Mouse (Mus musculus) midbrain, postnatal 0 days (tissue): ENCODE measurements around the gene Synj2. TPM values are rescaled to one million over a fixed set of nuclear protein-coding genes. Genes with fewer than 3 reads are reported as not detected.

Experiments used
- ATAC-seq: fragments of 200-750 bp; cut with Nextera tagmentation; 2 replicates; pipeline ENCODE4 v1.8.0; 2017; ENCODE audit warnings: moderate number of reproducible peaks, mild to moderate bottlenecking, moderate TSS enrichment, moderate library complexity; ENCODE audit not compliant: low FRiP score
- DNase-seq: peaks from one replicate; pipeline ENCODE4 v3.0.0-alpha.2; 2015; ENCODE audit warnings: low spot score
- H3K27ac ChIP-seq: fragments of 300-500 bp; sonication (generic); 2 replicates; pipeline ENCODE4 v1.5.1; 2014; ENCODE audit warnings: low read depth, mild to moderate bottlenecking, low read length, mixed read lengths
- H3K27me3 ChIP-seq: fragments of 300-500 bp; sonication (generic); 2 replicates; pipeline ENCODE4 v1.6.1; 2014; ENCODE audit warnings: low read length, control low read depth, mixed read lengths; ENCODE audit not compliant: insufficient read depth
- H3K36me3 ChIP-seq: fragments of 300-500 bp; sonication (generic); 2 replicates; pipeline ENCODE4 v1.6.1; 2014; ENCODE audit warnings: low read length, control low read depth, mixed read lengths; ENCODE audit not compliant: insufficient read depth
- H3K4me1 ChIP-seq: fragments of 300-500 bp; sonication (generic); 2 replicates; pipeline ENCODE4 v1.6.1; 2014; ENCODE audit warnings: mild to moderate bottlenecking, control low read depth, antibody characterized with exemption, low read length, mixed read lengths; ENCODE audit not compliant: insufficient read depth
- H3K4me2 ChIP-seq: fragments of 300-500 bp; sonication (generic); 2 replicates; pipeline ENCODE4 v1.6.1; 2014; ENCODE audit warnings: low read depth, mild to moderate bottlenecking, low read length, mixed read lengths; ENCODE audit not compliant: poor library complexity, severe bottlenecking
- H3K4me3 ChIP-seq: fragments of 300-500 bp; sonication (generic); 2 replicates; pipeline ENCODE4 v1.5.1; 2014; ENCODE audit warnings: low read depth, mild to moderate bottlenecking, low read length, moderate library complexity
- H3K9ac ChIP-seq: fragments of 300-500 bp; sonication (generic); replicated peaks from 2 replicates; pipeline ENCODE4 v1.6.1; 2014; ENCODE audit warnings: mild to moderate bottlenecking, low read length, moderate library complexity, mixed read lengths; ENCODE audit not compliant: poor library complexity, severe bottlenecking
- H3K9me3 ChIP-seq: fragments of 300-500 bp; sonication (generic); 2 replicates; pipeline ENCODE4 v1.6.1; 2016; ENCODE audit warnings: low read length, control low read depth
- CTCF ChIP-seq: IDR thresholded peaks from 2 replicates; pipeline ENCODE4 v1.5.1; 2016; ENCODE audit warnings: antibody characterized with exemption, mild to moderate bottlenecking
- WGBS: fragments of 180-500 bp; shearing (Covaris S2); extraction: QIAGEN DNeasy Blood & Tissue Kit; methylation state at CpG from one replicate; pipeline ENCODE4 v1.1.7; 2014; 5-methylcytosine and 5-hydroxymethylcytosine counted together
- polyA plus RNA-seq: library from polyadenylated mRNA; unstranded; fragments of >200 nt; fragmentation: Nextera tagmentation; extraction: Ambion mirVana; gene quantifications from 2 replicates; pipeline ENCODE4 v1.2.1, GENCODE M21; 2015
- total RNA-seq: library from RNA; depleted of rRNA; stranded (reverse); fragments of >200 nt; gene quantifications from 2 replicates; pipeline ENCODE4 v1.2.3, GENCODE M21; 2014

The Synj2 gene
- total and polyA plus RNA-seq, 2 experiments from 2014 or later = 2.3 to 3.1 TPM

GRCm38 (mm10) chr17:6025831-6026230 is 84.8 kb downstream of the Synj2 start:
- ATAC-seq (no peak), DNase-seq (no peak)
- no peak overlapping the region for H3K4me2 ChIP-seq
- no peak overlapping the region for H3K9ac ChIP-seq
- H3K9me3 ChIP-seq = no peaks in the 10 kb centered on the region
- no peaks in the 10 kb centered on the region for H3K27me3 ChIP-seq
- 87% methylated on average over 7 of the region's 7 CpGs for WGBS
- no peak overlapping the region for H3K27ac ChIP-seq
- no peaks in the 10 kb centered on the region for H3K4me1 ChIP-seq
- no peak for TF ChIP-seq CTCF
- no peak overlapping the region for H3K4me3 ChIP-seq
- no peaks in the 10 kb centered on the region for H3K36me3 ChIP-seq

DNA sequence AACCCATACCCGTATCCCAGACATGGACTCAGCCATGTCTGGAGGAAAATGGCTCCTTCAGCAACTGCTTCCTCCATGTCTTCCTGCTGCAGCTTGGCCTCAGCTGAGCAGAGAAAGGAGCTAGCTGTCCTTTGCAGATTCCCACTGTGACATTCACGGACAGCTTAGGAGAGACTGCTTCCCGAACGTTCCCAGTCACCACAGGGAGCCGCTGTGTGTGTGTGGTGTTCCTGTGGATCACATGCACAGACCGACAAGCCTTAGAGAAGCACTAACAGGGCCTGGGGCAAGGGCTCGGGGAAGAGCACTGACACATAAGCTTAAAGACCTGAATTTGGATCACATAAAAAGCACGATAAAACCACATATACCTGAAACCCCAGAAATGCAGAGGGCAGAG is 94.6 kb downstream of the Synj2 start:
- Histone ChIP-seq H3K27ac (no peak overlapping the region), H3K4me3 (no peak overlapping the region), H3K4me2 (no peak overlapping the region), H3K27me3 (no peaks in the 10 kb centered on the region), H3K36me3 (no peaks in the 10 kb centered on the region), H3K9me3 (no peaks in the 10 kb centered on the region), H3K9ac (no peak overlapping the region), H3K4me1 (no peaks in the 10 kb centered on the region)
- 0 out of 2 replicates have a peak, but pooled peaks have one; percentile 10 for TF ChIP-seq CTCF
- ATAC-seq (no peak), DNase-seq (peak; percentile 12)
- WGBS = 27% methylated on average over 8 of the region's 8 CpGs

GRCm38 (mm10) chr17:6036458-6036857 is 95.4 kb downstream of the Synj2 start:
- no peak overlapping the region for H3K27ac ChIP-seq
- DNase-seq (no peak), ATAC-seq (no peak)
- no peaks in the 10 kb centered on the region for H3K4me1 ChIP-seq
- H3K36me3 ChIP-seq = no peaks in the 10 kb centered on the region
- H3K27me3 ChIP-seq = no peaks in the 10 kb centered on the region
- no peak overlapping the region for H3K9ac ChIP-seq
- H3K4me3 ChIP-seq = no peak overlapping the region
- H3K9me3 ChIP-seq = no peaks in the 10 kb centered on the region
- TF ChIP-seq CTCF = no peak
- whole genome bisulfite sequencing = 80% methylated on average over 8 of the region's 8 CpGs
- H3K4me2 ChIP-seq = no peak overlapping the region

GRCm38 (mm10) chr17:6036872-6037271 is 95.8 kb downstream of the Synj2 start:
- H3K4me3 ChIP-seq = no peak overlapping the region
- no peak overlapping the region for H3K9ac ChIP-seq
- H3K27ac ChIP-seq = no peak overlapping the region
- H3K9me3 ChIP-seq = no peaks in the 10 kb centered on the region
- H3K27me3 ChIP-seq = no peaks in the 10 kb centered on the region
- ATAC-seq (no peak), DNase-seq (no peak)
- no peak for TF ChIP-seq CTCF
- H3K4me2 ChIP-seq = no peak overlapping the region
- H3K36me3 ChIP-seq = no peaks in the 10 kb centered on the region
- H3K4me1 ChIP-seq = no peaks in the 10 kb centered on the region
- WGBS = 88% methylated on average over 11 of the region's 11 CpGs

DNA sequence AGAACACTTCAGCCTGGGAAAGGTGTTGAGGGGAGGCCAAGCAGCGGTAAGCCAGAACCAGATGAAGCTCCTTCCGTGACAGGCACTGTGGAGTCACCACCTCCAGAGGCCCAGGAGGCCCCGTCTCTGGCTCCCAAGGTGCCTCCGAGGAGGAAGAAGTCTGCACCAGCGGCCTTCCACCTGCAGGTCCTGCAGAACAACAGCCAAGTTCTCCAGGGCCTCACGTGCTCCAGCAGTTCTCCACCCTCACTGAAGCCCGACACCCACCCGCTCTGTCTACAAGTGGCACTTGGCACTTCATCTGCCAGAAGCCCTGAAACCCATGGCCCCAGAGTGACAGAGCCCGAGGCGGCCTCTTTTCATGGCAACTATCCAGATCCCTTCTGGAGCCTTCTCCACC is 96.4 kb downstream of the Synj2 start:
- ATAC-seq = no peak
- Histone ChIP-seq H3K4me3 (no peak overlapping the region), H3K4me1 (no peaks in the 10 kb centered on the region), H3K9me3 (no peaks in the 10 kb centered on the region), H3K27me3 (no peaks in the 10 kb centered on the region), H3K27ac (no peak overlapping the region), H3K4me2 (no peak overlapping the region), H3K9ac (no peak overlapping the region), H3K36me3 (no peaks in the 10 kb centered on the region)
- WGBS = 89% methylated on average over 10 of the region's 10 CpGs
- TF ChIP-seq CTCF = no peak
- DNase-seq = no peak

- no peak for DNase-seq
- H3K9me3 ChIP-seq = no peaks in the 10 kb centered on the region
- WGBS = 50% methylated on average over 4 of the region's 4 CpGs
Measured at GRCm38 (mm10) chr17:6052801-6053200, 111.7 kb downstream of the Synj2 start.

More at GRCm38 (mm10) chr17:6052801-6053200, 111.7 kb downstream of the Synj2 start:
- no peak overlapping the region for H3K4me2 ChIP-seq
- TF ChIP-seq CTCF = no peak
- no peak for ATAC-seq
- peaks cover 28% of the 10 kb centered on the region; the same call in 1 of the 2 replicates for H3K36me3 ChIP-seq
- H3K4me3 ChIP-seq = no peak overlapping the region
- H3K4me1 ChIP-seq = no peaks in the 10 kb centered on the region
- no peak overlapping the region for H3K27ac ChIP-seq
- H3K27me3 ChIP-seq = no peaks in the 10 kb centered on the region
- no peak overlapping the region for H3K9ac ChIP-seq
